Comparison of ENCODE assay signal across 8 mouse cellular contexts in genomic region chr6:119388650-119389012, GRCm38 (mm10). TPM values are rescaled to one million over a fixed set of nuclear protein-coding genes. Genes with fewer than 3 reads are reported as not detected.
DNase-seq lines count a peak whose midpoint lies in the region; ATAC-seq lines count a peak whose summit lies in the region.

No protein-coding gene starts in this region.

- H3K9me3 ChIP-seq in hindbrain, embryonic 16.5 days (ENCODE audit: control insufficient read depth, low read length), result no peaks in the 10 kb centered on the region

- H3K4me2 ChIP-seq in hindbrain, embryonic 16.5 days (ENCODE audit: low read length), result peak overlapping the region; percentile 51

- no peaks in the 10 kb centered on the region for H3K27me3 ChIP-seq in hindbrain, embryonic 16.5 days (replicated peaks; ENCODE audit: control insufficient read depth, insufficient read depth, low read length)

- peak; percentile 97 for DNase-seq in R1 (ENCODE audit: low read depth, low spot score)
- peak; percentile 94 to 98 for DNase-seq in cerebellum, postnatal 25 days
- DNase-seq in frontal cortex, postnatal 36 days (ENCODE audit: low spot score in 2 of 2), result peak; percentile 92 to 96
- DNase-seq in left cerebral cortex, adult 18-20 months (ENCODE audit: low spot score in 2 of 2), result peak; percentile 93 to 97
- DNase-seq in right cerebral cortex, adult 18-20 months, result peak; percentile 97
- peak; percentile 73 for DNase-seq in urinary bladder, postnatal 10 days (ENCODE audit: low spot score)

- H3K4me1 ChIP-seq in hindbrain, embryonic 16.5 days (ENCODE audit: control insufficient read depth, insufficient read depth, low read depth, low read length), result peaks cover 15% of the 10 kb centered on the region

- under 1% methylated on average over 34 of the region's 53 CpGs for WGBS in hindbrain, embryonic 16.5 days
- under 1% methylated on average over 51 of the region's 53 CpGs for WGBS in macrophage (ENCODE audit: missing documents)

- H3K36me3 ChIP-seq in hindbrain, embryonic 16.5 days (ENCODE audit: control insufficient read depth, insufficient read depth, low read length), result no peaks in the 10 kb centered on the region
- no peaks in the 10 kb centered on the region for H3K36me3 ChIP-seq in macrophage (ENCODE audit: inconsistent target)

- peaks cover 45% of the 10 kb centered on the region for H3K79me2 ChIP-seq in macrophage (ENCODE audit: inconsistent target)

- peak overlapping the region; percentile 88 for H3K9ac ChIP-seq in hindbrain, embryonic 16.5 days (ENCODE audit: low read depth, low read length)

- peak; percentile 99 for ATAC-seq in hindbrain, embryonic 16.5 days

- H3K4me3 ChIP-seq in hindbrain, embryonic 16.5 days (ENCODE audit: low read length), result peak overlapping the region; percentile 79
- H3K4me3 ChIP-seq in macrophage (ENCODE audit: inconsistent target), result peak overlapping the region; percentile 77

- H3K27ac ChIP-seq in hindbrain, embryonic 16.5 days (ENCODE audit: low read depth, low read length), result peak overlapping the region; percentile 93
- H3K27ac ChIP-seq in macrophage, result peak overlapping the region; percentile 81

RNA-seq across cellular contexts. Expression of gene Adipor2, which starts 28.9 kb away (rescaled TPM):
- 34.8 and 37.0 TPM in 2 replicates for polyA plus RNA-seq in hindbrain, embryonic 16.5 days (2015; fragmentation: Nextera tagmentation; extraction: Ambion mirVana)
- total RNA-seq in left cerebral cortex, adult 18-20 months (2021), result 10 to 100 TPM; 39.3 to 40.0 TPM
- 10 to 100 TPM in 25 of 26 experiments, 1 to 10 TPM in 1; 9.1 to 30.1 (median 20.5) TPM for total RNA-seq in macrophage (2018; cell fraction: chromatin; rRNA removed)
- 10 to 100 TPM; 42.9 to 63.6 (median 57.2) TPM for total RNA-seq in macrophage (2018; cell fraction: cytosol; rRNA removed)
- total RNA-seq in macrophage (2018; cell fraction: nucleus; rRNA removed), result 10 to 100 TPM; 17.8 to 62.8 (median 40.8) TPM
- polyA plus RNA-seq in macrophage (2018), result 38.1 to 45.9 TPM (median 44.4 TPM) in 3 replicates

RNA-seq across cellular contexts. Expression of gene Lrtm2, which starts 58.1 kb away (rescaled TPM):
- polyA plus RNA-seq in hindbrain, embryonic 16.5 days (2015; fragmentation: Nextera tagmentation; extraction: Ambion mirVana), result 17.1 and 17.7 TPM in 2 replicates
- total RNA-seq in left cerebral cortex, adult 18-20 months (2021), result 10 to 100 TPM; 68.4 to 71.3 TPM
- total RNA-seq in macrophage (2018; cell fraction: chromatin; rRNA removed), result not detected
- not detected for total RNA-seq in macrophage (2018; cell fraction: cytosol; rRNA removed)
- total RNA-seq in macrophage (2018; cell fraction: nucleus; rRNA removed), result not detected
- polyA plus RNA-seq in macrophage (2018), result not detected in 3 replicates

Comparison
In these comparisons a context has a peak if more than half of its experiments do, and no peak if none do; other contexts are left out.
1. Peak in every context shown above with its lines: DNase-seq, ATAC-seq, H3K4me3 ChIP-seq and H3K27ac ChIP-seq.
2. RNA of gene Lrtm2, which starts 58.1 kb away (polyA plus RNA-seq): 17.1 to 17.7 TPM in hindbrain, embryonic 16.5 days; not detected in macrophage; every median in the first group is over 10 times any median in the second.